Mouse (Mus musculus) hindbrain, embryonic 16.5 days (tissue): ENCODE data around the gene Ccnd1. TPM values are rescaled to one million over a fixed set of nuclear protein-coding genes. Genes with fewer than 3 reads are reported as not detected.
"Not testable (repeated sequence)": the region's sequence is repeated elsewhere in the genome, so short reads cannot be mapped to it uniquely, and the experiment has no call there.

Source experiments
- ATAC-seq: fragments of 200-750 bp; cut with Nextera tagmentation; 2 replicates; pipeline ENCODE4 v1.8.0; 2017; ENCODE audit warnings: moderate TSS enrichment, moderate library complexity
- H3K27ac ChIP-seq: fragments of 300-500 bp; sonication (generic); 2 replicates; pipeline ENCODE4 v1.5.1; 2014; ENCODE audit warnings: low read depth, mild to moderate bottlenecking, control low read depth, low read length, moderate library complexity
- H3K27me3 ChIP-seq: fragments of 300-500 bp; sonication (generic); replicated peaks from 2 replicates; pipeline ENCODE4 v1.6.1; 2014; ENCODE audit warnings: low read length; ENCODE audit not compliant: control insufficient read depth, insufficient read depth
- H3K36me3 ChIP-seq: fragments of 300-500 bp; sonication (generic); 2 replicates; pipeline ENCODE4 v1.6.1; 2014; ENCODE audit warnings: mild to moderate bottlenecking, low read length, moderate library complexity, mixed read lengths; ENCODE audit not compliant: control insufficient read depth, insufficient read depth
- H3K4me1 ChIP-seq: fragments of 300-500 bp; sonication (generic); 2 replicates; pipeline ENCODE4 v1.6.1; 2014; ENCODE audit warnings: low read depth, low read length; ENCODE audit not compliant: control insufficient read depth, insufficient read depth
- H3K4me2 ChIP-seq: fragments of 300-500 bp; sonication (generic); 2 replicates; pipeline ENCODE4 v1.6.1; 2014; ENCODE audit warnings: mild to moderate bottlenecking, low read length, control low read depth, moderate library complexity
- H3K4me3 ChIP-seq: fragments of 300-500 bp; sonication (generic); 2 replicates; pipeline ENCODE4 v1.5.1; 2014; ENCODE audit warnings: mild to moderate bottlenecking, low read length, control low read depth, moderate library complexity
- H3K9ac ChIP-seq: fragments of 300-500 bp; sonication (generic); 2 replicates; pipeline ENCODE4 v1.6.1; 2014; ENCODE audit warnings: low read depth, mild to moderate bottlenecking, control low read depth, low read length, moderate library complexity
- H3K9me3 ChIP-seq: fragments of 300-500 bp; sonication (generic); 2 replicates; pipeline ENCODE4 v1.6.1; 2014; ENCODE audit warnings: mild to moderate bottlenecking, low read length, moderate library complexity; ENCODE audit not compliant: control insufficient read depth
- WGBS: fragments of 180-500 bp; shearing (Covaris S2); extraction: QIAGEN DNeasy Blood & Tissue Kit; methylation state at CpG from one replicate; pipeline ENCODE4 v1.1.7; 2014; 5-methylcytosine and 5-hydroxymethylcytosine counted together
- polyA plus RNA-seq: library from polyadenylated mRNA; unstranded; fragments of >200 nt; fragmentation: Nextera tagmentation; extraction: Ambion mirVana; gene quantifications from 2 replicates; pipeline ENCODE4 v1.2.1, GENCODE M21; 2015

Ccnd1 gene
- polyA plus RNA-seq, 1 experiment from 2014 or later: 31.0 TPM

DNA sequence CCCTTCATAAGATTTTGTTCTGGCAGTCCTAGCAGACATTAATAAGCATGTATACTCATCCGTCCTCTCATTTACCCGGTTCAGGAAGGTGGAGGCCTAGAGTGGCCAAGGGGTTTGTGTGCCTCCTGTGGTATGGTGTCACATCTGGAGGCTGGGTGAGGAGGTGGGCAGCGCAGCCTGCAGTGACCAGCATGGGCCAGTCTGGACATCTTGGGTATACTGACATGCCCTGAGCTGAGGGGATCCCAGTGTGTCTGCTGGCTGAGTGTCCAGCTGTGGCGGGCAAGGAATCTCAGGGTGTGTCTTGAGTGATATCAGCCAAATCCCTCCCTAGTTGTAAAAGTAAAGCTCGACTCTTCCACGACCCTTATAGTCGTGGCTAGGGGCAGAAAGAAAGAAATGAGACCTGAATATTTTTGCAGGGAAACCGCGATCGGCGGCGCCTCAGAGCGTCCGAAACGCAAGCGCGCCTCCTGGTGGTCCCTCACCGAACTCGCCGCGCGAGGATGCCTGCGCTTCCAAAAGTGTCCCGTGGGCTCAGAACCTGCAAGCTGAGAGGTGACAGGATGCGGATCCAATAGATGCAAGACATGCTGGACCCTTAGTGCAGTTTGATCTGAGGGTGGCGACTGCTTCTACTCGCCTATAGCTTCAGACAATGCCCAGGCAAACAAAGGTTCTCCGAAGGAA, 32.9 kb downstream of the Ccnd1 start:
- peak overlapping the region; percentile 51 for H3K4me2 ChIP-seq
- WGBS: 12% methylated on average over 28 of the region's 28 CpGs
- H3K27ac ChIP-seq: no peak overlapping the region
- H3K4me3 ChIP-seq: peak overlapping the region; percentile 19; the same call in 1 of the 2 replicates
- H3K27me3 ChIP-seq: no peaks in the 10 kb centered on the region; the same call in 1 of the 2 replicates
- 0 out of 2 replicates have a peak, but pooled peaks cover 2% of the 10 kb centered on the region for H3K9me3 ChIP-seq
- peaks cover 3% of the 10 kb centered on the region for H3K4me1 ChIP-seq
- no peaks in the 10 kb centered on the region for H3K36me3 ChIP-seq
- peak; percentile 40 for ATAC-seq
- peak overlapping the region; percentile 41; the same call in 1 of the 2 replicates for H3K9ac ChIP-seq

DNA sequence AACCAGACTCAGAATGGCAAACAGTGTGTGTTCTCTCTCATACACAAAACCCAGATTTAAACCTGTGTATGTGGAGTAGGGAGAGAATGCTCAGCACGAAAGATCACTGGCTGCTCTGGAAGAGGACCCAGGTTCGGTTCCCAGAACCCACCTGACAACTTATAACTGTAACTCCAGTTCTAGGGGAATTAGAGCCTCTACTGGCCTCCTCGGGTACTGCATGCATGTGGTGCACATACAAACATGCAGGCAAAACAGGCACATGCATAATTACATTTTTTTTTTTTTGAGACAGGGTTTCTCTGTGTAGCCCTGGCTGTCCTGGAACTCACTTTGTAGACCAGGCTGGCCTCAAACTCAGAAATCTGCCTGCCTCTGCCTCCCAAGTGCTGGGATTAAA, 34.2 kb downstream of the Ccnd1 start:
- not testable (repeated sequence) for H3K9me3 ChIP-seq, H3K27me3 ChIP-seq, ATAC-seq, H3K9ac ChIP-seq, H3K36me3 ChIP-seq, H3K27ac ChIP-seq, H3K4me2 ChIP-seq, H3K4me1 ChIP-seq, H3K4me3 ChIP-seq
- 95% methylated on average over 3 of the region's 3 CpGs for WGBS

DNA sequence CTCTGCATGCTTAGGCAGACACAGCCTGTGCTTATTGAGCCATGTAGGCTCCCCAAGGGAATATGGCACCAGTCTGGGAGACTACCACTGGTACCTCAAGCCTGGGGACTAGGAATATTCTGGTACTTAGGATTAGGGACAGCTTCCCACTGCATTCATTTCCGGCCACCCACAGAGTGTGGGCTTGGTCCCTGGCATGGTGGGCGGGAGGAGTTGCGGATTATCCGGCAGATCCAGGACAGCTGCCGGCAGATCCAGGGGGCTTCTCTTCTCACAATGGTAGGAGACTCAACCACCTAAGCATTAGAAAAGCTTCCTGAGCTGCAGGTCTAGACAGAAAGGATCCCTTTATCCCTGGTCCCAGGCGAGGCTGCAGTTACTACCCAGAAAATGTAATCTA, 41.2 kb downstream of the Ccnd1 start:
- Histone ChIP-seq H3K4me3 (peak overlapping the region; percentile 6), H3K9ac (no peak overlapping the region), H3K36me3 (no peaks in the 10 kb centered on the region), H3K27ac (no peak overlapping the region), H3K27me3 (peaks cover 13% of the 10 kb centered on the region), H3K4me2 (peak overlapping the region; percentile 16), H3K9me3 (no peaks in the 10 kb centered on the region), H3K4me1 (peaks cover 19% of the 10 kb centered on the region)
- no peak for ATAC-seq
- WGBS: 29% methylated on average over 6 of the region's 6 CpGs

DNA sequence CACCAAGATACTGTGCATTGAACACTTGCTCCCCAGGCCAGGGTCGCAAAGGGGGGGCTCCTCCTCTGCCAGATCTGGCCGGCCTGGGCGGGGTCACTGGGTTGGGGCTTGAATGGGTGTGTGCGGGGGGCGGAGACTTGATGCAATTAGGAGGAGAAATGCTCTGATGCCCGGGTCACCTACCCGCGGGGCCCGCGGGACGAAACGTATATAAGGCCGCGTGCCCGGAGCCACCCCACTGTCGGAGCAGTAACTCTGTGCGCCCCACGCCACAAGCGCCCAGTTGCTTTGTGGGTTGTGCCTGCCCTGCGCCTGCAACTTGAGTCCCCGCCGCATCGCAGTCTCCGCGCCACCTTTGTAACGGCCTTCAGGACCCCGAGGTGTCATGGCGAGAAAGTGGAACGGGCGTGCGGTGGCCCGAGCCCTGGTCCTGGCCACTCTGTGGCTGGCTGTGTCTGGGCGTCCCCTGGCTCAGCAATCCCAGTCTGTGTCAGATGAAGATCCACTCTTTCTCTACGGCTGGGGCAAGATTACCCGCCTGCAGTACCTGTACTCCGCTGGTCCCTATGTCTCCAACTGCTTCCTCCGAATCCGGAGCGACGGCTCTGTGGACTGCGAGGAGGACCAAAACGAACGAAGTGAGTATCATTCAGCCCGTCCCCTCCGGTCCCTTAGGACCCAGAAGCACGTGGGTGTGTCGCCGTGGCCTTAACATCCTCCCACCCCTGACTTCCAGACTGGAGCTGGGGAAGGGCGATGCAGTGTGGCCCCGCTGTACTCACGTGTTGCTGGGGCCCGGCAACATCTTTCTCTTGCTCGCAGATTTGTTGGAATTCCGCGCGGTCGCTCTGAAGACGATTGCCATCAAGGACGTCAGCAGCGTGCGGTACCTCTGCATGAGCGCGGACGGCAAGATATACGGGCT, 43.2 kb downstream of the Ccnd1 start, which contains the start of gene Fgf15:
Gene Fgf15 (plus strand): TSS at position 238 of the 925 bp plus-strand sequence.
- peak within 1 kb of the TSS; percentile 50 for H3K4me3 ChIP-seq
- H3K27me3 ChIP-seq: peaks cover 13% of the 10 kb centered on the region
- ATAC-seq: peak; percentile 31; the same call in 1 of the 2 replicates
- H3K36me3 ChIP-seq: no peaks in the 10 kb centered on the region
- peaks cover 19% of the 10 kb centered on the region for H3K4me1 ChIP-seq
- under 1% methylated on average over 65 of the region's 65 CpGs for WGBS
- H3K27ac ChIP-seq: peak within 1 kb of the TSS; percentile 59; the same call in 1 of the 2 replicates
- no peaks in the 10 kb centered on the region for H3K9me3 ChIP-seq
- peak within 1 kb of the TSS; percentile 64 for H3K9ac ChIP-seq
- peak within 1 kb of the TSS; percentile 96 for H3K4me2 ChIP-seq

DNA sequence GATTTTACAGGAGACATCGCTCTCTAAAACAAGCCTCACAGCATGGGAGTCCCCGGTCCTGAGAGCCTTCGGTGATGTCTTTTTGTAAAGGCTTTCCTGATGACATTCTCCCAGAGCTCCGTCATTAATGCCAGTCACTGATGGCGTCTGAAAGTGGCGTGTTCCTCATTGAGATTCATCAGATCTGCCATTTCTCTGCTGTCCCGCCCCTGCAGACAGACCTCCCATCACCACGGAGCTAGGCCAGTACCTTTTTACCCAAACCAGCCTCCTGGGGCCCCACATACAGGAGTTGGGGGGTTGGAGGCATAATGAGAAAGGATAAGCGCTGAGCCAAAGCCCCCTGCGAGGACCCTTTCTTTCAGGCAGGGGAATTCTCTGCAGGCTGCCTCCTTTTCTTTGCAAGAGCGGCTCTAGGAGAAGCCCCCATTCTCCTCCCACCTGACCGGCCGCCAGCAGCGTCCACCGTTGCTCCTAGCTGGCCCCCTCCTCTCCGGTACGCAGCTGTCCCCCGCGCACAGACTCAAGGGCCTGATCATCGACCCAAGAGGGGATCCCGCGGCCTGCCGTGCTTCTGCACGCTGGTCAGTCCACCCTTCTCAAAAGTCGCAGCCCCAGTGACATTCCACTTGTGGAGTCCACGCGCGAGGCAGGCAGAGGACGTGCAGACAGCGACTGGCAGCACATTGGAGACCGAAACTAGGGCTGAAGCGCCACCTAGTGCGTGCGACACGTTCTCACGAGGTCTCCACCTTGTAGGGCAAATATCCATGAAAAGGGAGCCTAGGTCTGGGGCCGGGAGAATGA, 44.2 kb downstream of the Ccnd1 start:
- peaks cover 19% of the 10 kb centered on the region for H3K4me1 ChIP-seq
- no peaks in the 10 kb centered on the region for H3K9me3 ChIP-seq
- H3K27me3 ChIP-seq: peaks cover 13% of the 10 kb centered on the region
- peak overlapping the region; percentile 59; the same call in 1 of the 2 replicates for H3K27ac ChIP-seq
- no peaks in the 10 kb centered on the region for H3K36me3 ChIP-seq
- ATAC-seq: peak; percentile 87
- under 1% methylated on average over 34 of the region's 37 CpGs for WGBS
- H3K4me2 ChIP-seq: peak overlapping the region; percentile 96
- H3K9ac ChIP-seq: peak overlapping the region; percentile 64
- H3K4me3 ChIP-seq: peak overlapping the region; percentile 50

DNA sequence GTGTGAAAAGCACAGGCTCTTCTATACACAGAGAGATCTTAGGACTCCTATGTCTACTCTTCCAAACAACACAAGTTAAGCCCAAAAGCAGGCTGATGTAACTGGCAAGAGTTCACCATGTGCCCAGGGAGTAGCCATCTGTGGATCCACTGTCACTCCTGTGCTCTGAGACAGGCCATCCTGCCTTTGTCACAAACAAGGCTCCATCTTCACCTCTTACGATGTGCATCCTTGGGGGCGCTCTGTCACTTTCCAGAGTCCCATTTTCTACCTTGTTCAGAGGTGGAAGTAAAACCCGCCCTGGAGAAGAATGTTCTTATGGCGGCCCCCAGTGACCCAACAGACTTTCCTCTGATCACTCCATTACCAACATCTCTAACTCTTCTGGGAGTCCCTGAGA, 45.0 kb downstream of the Ccnd1 start:
- 0% methylated on average over 4 of the region's 4 CpGs for WGBS
- H3K27ac ChIP-seq: no peak overlapping the region
- H3K36me3 ChIP-seq: no peaks in the 10 kb centered on the region
- no peaks in the 10 kb centered on the region for H3K9me3 ChIP-seq
- peaks cover 13% of the 10 kb centered on the region for H3K27me3 ChIP-seq
- H3K4me2 ChIP-seq: peak overlapping the region; percentile 96
- no peak for ATAC-seq
- peaks cover 19% of the 10 kb centered on the region for H3K4me1 ChIP-seq
- H3K9ac ChIP-seq: 0 out of 2 replicates have a peak overlapping the region, but pooled peaks have one; percentile 35
- peak overlapping the region; percentile 50 for H3K4me3 ChIP-seq

DNA sequence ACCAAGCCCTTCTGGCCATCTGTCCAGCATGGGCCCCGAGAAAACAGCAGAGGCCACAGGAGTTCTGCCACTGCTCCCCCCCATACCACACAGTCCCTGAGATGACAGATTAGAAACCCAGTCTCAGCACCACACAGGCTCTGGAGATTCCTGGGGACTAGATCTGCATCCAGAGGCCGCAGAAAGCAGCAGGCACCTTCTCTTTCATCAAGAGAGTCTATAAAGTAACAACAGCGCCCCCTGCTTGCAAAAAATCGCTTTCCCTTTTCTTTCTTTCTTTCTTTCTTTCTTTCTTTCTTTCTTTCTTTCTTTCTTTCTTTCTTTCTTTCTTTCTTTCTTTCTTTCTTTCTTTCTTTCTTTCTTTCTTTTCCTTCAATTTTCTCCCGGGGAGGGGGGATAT, 45.5 kb downstream of the Ccnd1 start:
- Histone ChIP-seq H3K9ac (no peak overlapping the region), H3K9me3 (no peaks in the 10 kb centered on the region), H3K4me2 (no peak overlapping the region), H3K27ac (no peak overlapping the region), H3K4me1 (peaks cover 19% of the 10 kb centered on the region), H3K36me3 (no peaks in the 10 kb centered on the region), H3K4me3 (no peak overlapping the region), H3K27me3 (peaks cover 10% of the 10 kb centered on the region)
- WGBS: 1% methylated on average over 5 of the region's 5 CpGs
- no peak for ATAC-seq

DNA sequence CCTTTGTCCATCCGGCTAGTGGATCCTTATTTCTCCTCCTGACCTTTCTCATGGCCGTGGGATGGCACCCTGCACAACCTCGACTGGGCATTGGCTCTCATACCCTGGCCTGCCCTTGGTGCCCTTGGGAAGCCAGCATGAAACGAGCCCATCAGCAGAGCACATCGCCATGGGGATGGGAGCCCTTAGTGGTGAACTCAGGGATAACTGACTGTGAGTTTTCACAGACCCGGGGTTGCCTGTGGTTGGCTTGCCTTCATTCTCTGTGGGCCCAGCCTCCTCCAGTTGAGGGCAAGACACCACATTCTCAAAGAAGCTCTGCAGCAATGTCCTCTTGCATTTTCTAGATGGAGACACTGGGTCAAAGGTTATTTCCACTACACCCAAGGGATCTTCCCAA, 47.4 kb downstream of the Ccnd1 start:
- Histone ChIP-seq H3K27ac (no peak overlapping the region), H3K9ac (no peak overlapping the region), H3K4me3 (no peak overlapping the region), H3K4me2 (no peak overlapping the region), H3K9me3 (no peaks in the 10 kb centered on the region), H3K27me3 (peaks cover 8% of the 10 kb centered on the region), H3K36me3 (no peaks in the 10 kb centered on the region), H3K4me1 (peaks cover 19% of the 10 kb centered on the region)
- ATAC-seq: no peak
- 31% methylated on average over 6 of the region's 6 CpGs for WGBS
